Mouse (Mus musculus): Measurements from ENCODE around the gene Ubd.
"Not testable (repeated sequence)": the region's sequence is repeated elsewhere in the genome, so short reads cannot be mapped to it uniquely, and the experiment has no call there.

The Ubd gene

DNA sequence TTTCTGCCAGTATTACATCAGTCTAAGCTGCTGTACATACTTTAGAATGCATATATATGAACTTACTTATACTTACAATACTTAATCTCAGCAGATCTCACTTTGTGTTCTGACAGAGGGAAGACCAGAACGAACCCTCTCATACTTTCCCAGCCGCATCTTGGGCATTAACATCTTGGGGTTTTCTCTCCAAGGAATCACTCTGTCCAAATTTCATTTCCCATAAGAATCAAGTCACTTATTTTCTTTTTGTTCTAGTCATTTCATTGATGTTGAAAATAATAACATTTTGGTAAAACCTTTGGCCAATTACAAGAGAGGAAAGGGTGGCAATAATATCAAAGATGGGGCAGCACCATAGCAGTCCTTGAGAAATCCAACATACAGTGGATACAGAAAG lies 43.5 kb downstream of the Ubd start, which contains the start of gene Olfr97:
Gene Olfr97, minus strand, starts transcription at position 101 of the 400 bp plus-strand sequence.
- TF ChIP-seq GATA4 (IDR thresholded peaks at IDR 0.05; ENCODE audit: insufficient replicate concordance, low read length): not testable (repeated sequence)

DNA sequence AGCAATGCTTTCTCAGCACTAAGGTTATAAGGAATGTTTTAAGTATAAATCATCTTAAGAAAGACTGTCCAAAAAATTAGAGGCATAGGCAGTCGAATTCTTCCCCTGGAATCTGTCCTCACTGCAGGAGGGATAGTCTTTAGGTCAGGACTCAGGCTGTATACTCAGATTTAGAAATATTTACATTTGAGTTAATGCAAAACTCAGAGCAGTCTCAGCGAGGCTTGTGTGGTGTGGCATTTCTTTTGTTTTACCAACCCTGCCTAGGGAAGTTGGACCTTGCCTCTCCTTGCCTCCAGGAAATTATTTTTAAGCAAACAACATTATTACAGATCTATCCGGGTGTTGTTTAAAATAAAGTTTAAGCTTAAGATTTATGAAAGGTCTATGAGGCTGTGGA lies 48.5 kb downstream of the Ubd start:
- TF ChIP-seq GATA4 (IDR thresholded peaks at IDR 0.05; ENCODE audit: insufficient replicate concordance, low read length): no peak

Measured in liver, adult (tissue).